Mouse (Mus musculus): ENCODE measurements around the gene Krtap3-2. TPM values are rescaled to one million over a fixed set of nuclear protein-coding genes. Genes with fewer than 3 reads are reported as not detected.
"Not testable (repeated sequence)": the region's sequence is repeated elsewhere in the genome, so short reads cannot be mapped to it uniquely, and the experiment has no call there.

The Krtap3-2 gene
- not detected in 2 replicates for polyA plus RNA-seq (2015; fragmentation: Nextera tagmentation; extraction: Ambion mirVana)

DNA sequence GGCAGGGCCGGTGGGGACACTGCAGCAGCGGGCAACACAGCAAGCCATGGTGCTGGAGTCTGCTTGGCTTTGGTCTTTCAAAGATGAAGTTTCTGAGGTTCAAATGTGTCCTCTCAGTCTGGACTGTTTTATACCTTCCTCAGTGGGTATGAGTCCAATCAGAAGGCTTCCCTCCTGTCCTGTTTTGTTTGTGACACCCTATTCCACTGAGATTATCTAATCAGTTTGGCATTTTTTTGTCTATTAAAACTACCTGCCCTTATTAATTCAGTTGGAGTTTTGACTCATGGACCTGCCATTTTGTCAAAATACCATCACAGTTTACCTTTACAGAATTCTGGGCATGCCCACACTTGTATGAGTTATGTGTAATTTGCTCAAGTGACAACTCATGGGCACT lies at the start of gene Krtap3-2:
Krtap3-2 (minus strand) TSS at position 101 of the 400 bp plus-strand sequence.
- no peak for ATAC-seq
- H3K4me2 ChIP-seq (replicated peaks), result no peak within 1 kb of the TSS
- 88% methylated on average over 2 of the region's 2 CpGs for WGBS
- no peak within 1 kb of the TSS for H3K27ac ChIP-seq
- no peaks in the 10 kb centered on the region for H3K36me3 ChIP-seq
- no peak within 1 kb of the TSS for H3K4me3 ChIP-seq (replicated peaks)
- no peaks in the 10 kb centered on the region for H3K4me1 ChIP-seq (replicated peaks)
- H3K9ac ChIP-seq (replicated peaks), result no peak within 1 kb of the TSS
- no peaks in the 10 kb centered on the region for H3K27me3 ChIP-seq
- H3K9me3 ChIP-seq, result no peaks in the 10 kb centered on the region

GRCm38 (mm10) chr11:99603208-99603607 lies 46.6 kb upstream of the Krtap3-2 start, which contains the start of gene Gm11938:
Gm11938 (minus strand) TSS chr11:99603308.
- H3K4me2 ChIP-seq (replicated peaks); H3K27ac ChIP-seq; H3K9ac ChIP-seq (replicated peaks); ATAC-seq; H3K4me3 ChIP-seq (replicated peaks); H3K4me1 ChIP-seq (replicated peaks); H3K36me3 ChIP-seq; H3K9me3 ChIP-seq; H3K27me3 ChIP-seq: not testable (repeated sequence)
- 87% methylated on average over 1 of the region's 1 CpGs for WGBS

GRCm38 (mm10) chr11:99597742-99598141 lies 41.1 kb upstream of the Krtap3-2 start, which contains the start of gene Krtap9-3:
Krtap9-3 (minus strand) TSS chr11:99598105.
- not testable (repeated sequence) for H3K36me3 ChIP-seq; H3K9me3 ChIP-seq; H3K27ac ChIP-seq; H3K4me2 ChIP-seq (replicated peaks); H3K27me3 ChIP-seq; H3K4me1 ChIP-seq (replicated peaks); ATAC-seq; H3K9ac ChIP-seq (replicated peaks); H3K4me3 ChIP-seq (replicated peaks)
- WGBS, result 86% methylated on average over 6 of the region's 6 CpGs

- no peaks in the 10 kb centered on the region for H3K9me3 ChIP-seq
- no peak within 1 kb of the TSS for H3K4me3 ChIP-seq (replicated peaks)
- no peaks in the 10 kb centered on the region for H3K36me3 ChIP-seq
- no peaks in the 10 kb centered on the region for H3K4me1 ChIP-seq (replicated peaks)
- WGBS, result 85% methylated on average over 6 of the region's 6 CpGs
- no peaks in the 10 kb centered on the region for H3K27me3 ChIP-seq
- no peak within 1 kb of the TSS for H3K9ac ChIP-seq (replicated peaks)
- no peak within 1 kb of the TSS for H3K4me2 ChIP-seq (replicated peaks)
- no peak for ATAC-seq
- no peak within 1 kb of the TSS for H3K27ac ChIP-seq
These were observed 34.3 kb upstream of the Krtap3-2 start, which contains the start of gene Krtap1-3 for GRCm38 (mm10) chr11:99590981-99591380. Krtap1-3 (minus strand) TSS chr11:99591339.

DNA sequence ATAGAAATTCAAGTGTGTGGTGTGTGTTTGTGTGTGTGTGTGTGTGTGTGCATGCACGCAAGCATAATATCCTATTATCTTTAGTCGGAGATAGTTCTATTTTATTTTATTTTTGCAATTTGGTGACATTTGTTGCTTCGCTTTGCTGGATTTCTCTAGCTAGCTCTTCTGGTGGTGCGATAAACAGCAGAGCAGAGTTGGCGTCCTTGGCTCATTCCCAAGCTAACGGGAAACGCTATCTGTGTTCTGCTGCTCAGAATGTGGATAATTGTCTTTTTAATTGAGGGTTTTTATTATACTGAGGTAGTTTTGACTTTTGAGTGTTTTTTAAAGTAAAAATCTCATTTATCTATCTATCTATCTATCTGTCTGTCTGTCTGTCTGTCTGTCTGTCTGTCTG lies 28.4 kb upstream of the Krtap3-2 start:
- Histone ChIP-seq H3K9me3 (no peaks in the 10 kb centered on the region), H3K4me3 (replicated peaks) (no peak overlapping the region), H3K4me2 (replicated peaks) (no peak overlapping the region), H3K27me3 (no peaks in the 10 kb centered on the region), H3K36me3 (no peaks in the 10 kb centered on the region), H3K27ac (no peak overlapping the region), H3K4me1 (replicated peaks) (no peaks in the 10 kb centered on the region), H3K9ac (replicated peaks) (no peak overlapping the region)
- 91% methylated on average over 7 of the region's 7 CpGs for WGBS
- no peak for ATAC-seq

- no peak within 1 kb of the TSS for H3K27ac ChIP-seq
- no peaks in the 10 kb centered on the region for H3K27me3 ChIP-seq
- ATAC-seq, result no peak
- no peaks in the 10 kb centered on the region for H3K4me1 ChIP-seq (replicated peaks)
- H3K9me3 ChIP-seq, result no peaks in the 10 kb centered on the region
- H3K36me3 ChIP-seq, result no peaks in the 10 kb centered on the region
- no peak within 1 kb of the TSS for H3K4me2 ChIP-seq (replicated peaks)
- WGBS, result 86% methylated on average over 5 of the region's 5 CpGs
- no peak within 1 kb of the TSS for H3K9ac ChIP-seq (replicated peaks)
- no peak within 1 kb of the TSS for H3K4me3 ChIP-seq (replicated peaks)
These were observed 26.6 kb upstream of the Krtap3-2 start, which contains the start of gene Krtap1-4 for GRCm38 (mm10) chr11:99583245-99583704. Krtap1-4 (minus strand) TSS chr11:99583654.

GRCm38 (mm10) chr11:99581564-99581963 lies 24.9 kb upstream of the Krtap3-2 start:
- no peak for ATAC-seq
- Histone ChIP-seq H3K4me2 (replicated peaks) (no peak overlapping the region), H3K9me3 (no peaks in the 10 kb centered on the region), H3K4me3 (replicated peaks) (no peak overlapping the region), H3K27ac (no peak overlapping the region), H3K27me3 (no peaks in the 10 kb centered on the region), H3K9ac (replicated peaks) (no peak overlapping the region), H3K4me1 (replicated peaks) (no peaks in the 10 kb centered on the region), H3K36me3 (no peaks in the 10 kb centered on the region)
- WGBS, result 88% methylated on average over 6 of the region's 6 CpGs

GRCm38 (mm10) chr11:99581051-99581450 lies 24.4 kb upstream of the Krtap3-2 start:
- 98% methylated on average over 5 of the region's 5 CpGs for WGBS

DNA sequence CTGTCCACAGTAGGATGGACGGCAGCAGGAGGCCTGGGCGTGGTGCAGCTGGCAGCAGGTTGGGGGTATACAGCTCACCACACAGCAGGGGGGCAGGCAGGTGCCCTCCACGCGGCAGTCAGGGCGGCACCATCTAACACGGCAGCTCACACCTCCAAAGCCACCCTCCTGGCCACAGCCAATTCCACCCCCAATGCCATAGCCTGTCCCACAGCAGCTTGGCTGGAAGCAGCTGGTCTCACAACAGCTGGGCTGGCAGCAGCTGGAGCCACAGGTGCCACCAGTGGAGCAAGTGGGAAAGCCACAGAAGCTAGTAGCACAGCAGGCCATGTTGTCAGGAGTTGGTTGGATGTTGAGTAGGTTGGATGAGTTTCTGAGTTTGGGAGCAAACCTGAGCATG lies 24.0 kb upstream of the Krtap3-2 start, which contains the start of gene Krtap1-5:
Krtap1-5 (minus strand) TSS at position 381 of the 400 bp plus-strand sequence.
- Histone ChIP-seq H3K27ac (no peak within 1 kb of the TSS), H3K27me3 (no peaks in the 10 kb centered on the region), H3K4me3 (replicated peaks) (no peak within 1 kb of the TSS), H3K4me1 (replicated peaks) (no peaks in the 10 kb centered on the region), H3K9me3 (no peaks in the 10 kb centered on the region), H3K4me2 (replicated peaks) (no peak within 1 kb of the TSS), H3K9ac (replicated peaks) (no peak within 1 kb of the TSS), H3K36me3 (no peaks in the 10 kb centered on the region)
- ATAC-seq, result no peak
- 89% methylated on average over 6 of the region's 6 CpGs for WGBS

More at GRCm38 (mm10) chr11:99581051-99581450, 24.4 kb upstream of the Krtap3-2 start:
- no peaks in the 10 kb centered on the region for H3K4me1 ChIP-seq (replicated peaks)
- no peaks in the 10 kb centered on the region for H3K36me3 ChIP-seq
- no peak overlapping the region for H3K9ac ChIP-seq (replicated peaks)
- no peaks in the 10 kb centered on the region for H3K27me3 ChIP-seq
- no peak overlapping the region for H3K4me2 ChIP-seq (replicated peaks)
- no peak overlapping the region for H3K4me3 ChIP-seq (replicated peaks)
- no peak for ATAC-seq
- no peak overlapping the region for H3K27ac ChIP-seq
- no peaks in the 10 kb centered on the region for H3K9me3 ChIP-seq

DNA sequence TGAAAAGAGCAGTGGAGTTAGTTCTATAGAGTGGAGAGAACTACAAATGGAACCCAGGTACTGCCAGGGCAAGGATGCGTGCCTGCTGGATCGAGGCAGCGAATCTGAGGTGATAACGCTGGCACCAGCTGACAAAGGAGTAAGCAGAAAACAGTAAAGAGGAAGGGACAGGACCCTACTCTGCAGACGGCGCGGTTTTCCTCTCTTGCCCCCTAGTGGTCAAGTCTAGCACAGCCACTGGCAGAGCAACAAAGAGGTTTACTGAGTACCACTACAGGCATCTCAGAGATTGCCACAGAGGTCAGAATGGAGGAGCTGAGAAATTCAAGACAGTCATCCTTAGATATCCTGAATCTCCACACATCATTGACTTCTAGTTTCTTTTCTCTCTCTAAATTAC lies 17.5 kb upstream of the Krtap3-2 start:
- Histone ChIP-seq H3K9ac (replicated peaks) (peak overlapping the region; percentile 34; the same call in 1 of the 2 replicates), H3K4me3 (replicated peaks) (no peak overlapping the region; the same call in 1 of the 2 replicates), H3K4me1 (replicated peaks) (no peaks in the 10 kb centered on the region), H3K36me3 (no peaks in the 10 kb centered on the region), H3K4me2 (replicated peaks) (peak overlapping the region; percentile 44), H3K9me3 (no peaks in the 10 kb centered on the region), H3K27me3 (no peaks in the 10 kb centered on the region), H3K27ac (no peak overlapping the region)
- peak; percentile 81 for ATAC-seq
- WGBS, result 3% methylated on average over 7 of the region's 7 CpGs

DNA sequence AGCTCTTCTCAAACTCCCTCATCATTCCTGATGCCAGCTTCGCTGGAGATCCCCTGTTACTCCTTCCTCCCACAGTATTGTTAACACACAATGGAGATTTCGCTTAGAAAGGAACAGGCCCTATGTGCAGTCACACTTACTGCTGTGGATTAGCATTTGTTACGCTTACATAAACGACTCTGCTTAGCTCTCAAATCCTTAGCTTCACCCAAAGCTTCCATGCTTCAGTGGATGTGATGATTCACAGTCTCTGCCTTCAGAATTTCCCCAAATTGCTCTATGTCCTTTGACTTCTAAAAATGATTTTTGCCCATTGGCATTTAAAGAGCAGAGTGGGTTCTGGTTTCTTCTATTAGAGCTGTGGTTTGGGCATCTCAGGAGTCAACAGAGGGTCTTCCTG lies 16.5 kb upstream of the Krtap3-2 start:
- Histone ChIP-seq H3K9ac (replicated peaks) (no peak overlapping the region), H3K9me3 (no peaks in the 10 kb centered on the region), H3K4me1 (replicated peaks) (no peaks in the 10 kb centered on the region), H3K36me3 (no peaks in the 10 kb centered on the region), H3K27ac (no peak overlapping the region), H3K4me3 (replicated peaks) (no peak overlapping the region), H3K27me3 (no peaks in the 10 kb centered on the region), H3K4me2 (replicated peaks) (no peak overlapping the region)
- WGBS, result 2% methylated on average over 4 of the region's 4 CpGs
- no peak for ATAC-seq

GRCm38 (mm10) chr11:99566530-99566929 lies 9.9 kb upstream of the Krtap3-2 start, which contains the start of gene Krtap3-1:
Krtap3-1 (minus strand) TSS chr11:99566630.
- H3K4me3 ChIP-seq (replicated peaks), result no peak within 1 kb of the TSS
- H3K4me2 ChIP-seq (replicated peaks), result no peak within 1 kb of the TSS
- H3K27me3 ChIP-seq, result no peaks in the 10 kb centered on the region
- H3K9me3 ChIP-seq, result no peaks in the 10 kb centered on the region
- WGBS, result 93% methylated on average over 7 of the region's 7 CpGs
- no peak within 1 kb of the TSS for H3K9ac ChIP-seq (replicated peaks)
- no peaks in the 10 kb centered on the region for H3K36me3 ChIP-seq
- ATAC-seq, result no peak
- H3K27ac ChIP-seq, result no peak within 1 kb of the TSS
- no peaks in the 10 kb centered on the region for H3K4me1 ChIP-seq (replicated peaks)

DNA sequence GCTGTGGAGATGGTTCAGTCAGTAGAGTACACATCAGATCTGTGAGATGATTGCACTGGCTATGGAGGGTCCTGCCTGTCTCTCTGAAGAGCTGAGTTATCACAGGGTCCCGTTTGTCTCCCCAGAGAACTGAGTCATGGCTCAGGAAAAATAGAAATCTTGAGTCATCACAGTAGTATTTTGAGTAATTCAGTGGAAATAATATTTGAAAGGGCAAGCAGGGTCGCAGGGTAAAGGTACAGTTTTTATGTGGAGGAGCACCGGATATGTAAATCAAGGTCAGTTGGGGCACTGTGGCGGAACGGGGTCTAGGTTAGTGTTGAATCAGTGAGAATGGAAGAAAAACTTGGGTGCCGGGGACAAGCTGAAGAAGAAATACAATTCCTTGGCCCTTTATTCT lies 5.9 kb upstream of the Krtap3-2 start:
- Histone ChIP-seq H3K27me3 (no peaks in the 10 kb centered on the region), H3K4me3 (replicated peaks) (no peak overlapping the region), H3K36me3 (no peaks in the 10 kb centered on the region), H3K4me1 (replicated peaks) (no peaks in the 10 kb centered on the region), H3K9me3 (no peaks in the 10 kb centered on the region), H3K9ac (replicated peaks) (no peak overlapping the region), H3K27ac (no peak overlapping the region), H3K4me2 (replicated peaks) (no peak overlapping the region)
- no peak for ATAC-seq
- 86% methylated on average over 6 of the region's 6 CpGs for WGBS
